Mouse (Mus musculus) adrenal gland, postnatal 25 days (tissue): ENCODE measurements around the gene Dlx2. TPM values are rescaled to one million over a fixed set of nuclear protein-coding genes. Genes with fewer than 3 reads are reported as not detected.

Experiments used
- DNase-seq: peaks from one replicate; pipeline ENCODE4 v3.0.0; 2021; ENCODE audit warnings: mixed read lengths
- total RNA-seq: library from RNA; stranded (reverse); gene quantifications from 2 replicates; pipeline ENCODE4 v1.2.3, GENCODE M21; 2021

Dlx2 gene
- total RNA-seq, 1 experiment from 2014 or later: 0.33 TPM

GRCm38 (mm10) chr2:71511209-71511608 lies 35.3 kb downstream of the Dlx2 start:
- no peak for DNase-seq

- no peak for DNase-seq
Measured at GRCm38 (mm10) chr2:71504852-71505251, 41.7 kb downstream of the Dlx2 start.

GRCm38 (mm10) chr2:71499276-71500230 lies 47.0 kb downstream of the Dlx2 start:
- DNase-seq: no peak

- no peak for DNase-seq
Measured at GRCm38 (mm10) chr2:71497175-71497574, 49.4 kb downstream of the Dlx2 start.

GRCm38 (mm10) chr2:71494971-71495370 lies 51.6 kb downstream of the Dlx2 start:
- no peak for DNase-seq

GRCm38 (mm10) chr2:71494503-71494902 lies 52.1 kb downstream of the Dlx2 start:
- DNase-seq: no peak

Other genes with a start within 250 kb of the Dlx2 start
- gene Slc25a12, start 179.0 kb downstream of the Dlx2 start, total RNA-seq: 96.2 and 97.1 TPM in 2 replicates
- gene Hat1, start 157.8 kb downstream of the Dlx2 start, total RNA-seq: 38.3 and 40.3 TPM in 2 replicates
- gene Metap1d, start 93.5 kb downstream of the Dlx2 start, total RNA-seq: 32.4 and 34.2 TPM in 2 replicates
- gene Dlx1, start 18.6 kb downstream of the Dlx2 start, total RNA-seq: 0.52 TPM in 1 of 2 replicates, not detected in the other
- 166 and 179 TPM in 2 replicates for gene Itga6, start 198.9 kb upstream of the Dlx2 start, total RNA-seq